Mouse (Mus musculus) frontal cortex, postnatal 25 days (tissue): ENCODE measurements around the gene Mast4.

Experiments used
- DNase-seq, 2 experiments: peaks; one replicate each; pipeline ENCODE4 v3.0.0; 2022; ENCODE audit warnings: low spot score in 2 of 2

Gene Mast4

DNA sequence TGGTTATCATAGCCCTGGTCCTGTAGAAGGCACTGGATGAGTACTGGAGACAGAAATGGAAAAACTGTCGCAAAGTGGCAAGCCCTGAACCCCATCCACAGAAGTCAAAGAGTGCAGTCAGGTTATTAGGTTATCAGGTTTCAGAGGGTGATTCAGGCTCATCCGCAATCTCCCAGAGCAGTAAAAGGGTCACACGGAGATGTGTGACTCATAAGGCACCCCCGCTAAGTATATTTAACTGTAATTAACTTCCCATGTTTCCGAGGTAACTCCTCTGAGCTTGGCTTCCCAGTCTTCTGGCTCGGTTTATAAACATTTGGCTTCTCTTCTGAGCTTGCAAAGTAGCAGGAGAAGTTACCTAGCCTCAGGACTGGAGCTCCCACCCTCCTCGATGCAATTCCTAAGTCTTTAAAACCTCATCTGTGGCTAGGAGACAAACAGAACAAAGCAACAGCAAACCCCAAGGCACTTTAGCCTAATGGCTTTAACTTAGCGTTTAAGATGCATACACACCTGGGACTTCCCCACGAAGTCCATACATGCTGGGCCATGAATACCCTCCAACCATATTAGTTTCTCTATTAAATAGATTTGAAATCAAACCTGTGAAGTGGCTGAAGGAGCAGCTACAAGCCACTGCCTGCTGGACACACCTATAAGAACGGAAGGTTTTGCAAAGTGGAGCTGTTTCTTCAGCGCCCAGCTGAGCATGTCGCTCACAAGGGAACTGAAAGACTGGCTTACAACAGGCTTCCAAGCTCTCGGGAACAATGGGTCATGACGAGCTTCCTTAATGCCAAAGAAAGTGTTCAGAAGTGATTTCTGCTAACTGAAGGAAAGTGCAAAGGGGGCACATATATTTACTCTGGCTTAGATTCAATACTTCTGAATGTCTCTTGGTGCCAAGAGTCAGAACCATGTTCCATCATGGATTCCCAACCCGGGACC lies 439.7 kb downstream of the Mast4 start:
- DNase-seq, result no peak

DNA sequence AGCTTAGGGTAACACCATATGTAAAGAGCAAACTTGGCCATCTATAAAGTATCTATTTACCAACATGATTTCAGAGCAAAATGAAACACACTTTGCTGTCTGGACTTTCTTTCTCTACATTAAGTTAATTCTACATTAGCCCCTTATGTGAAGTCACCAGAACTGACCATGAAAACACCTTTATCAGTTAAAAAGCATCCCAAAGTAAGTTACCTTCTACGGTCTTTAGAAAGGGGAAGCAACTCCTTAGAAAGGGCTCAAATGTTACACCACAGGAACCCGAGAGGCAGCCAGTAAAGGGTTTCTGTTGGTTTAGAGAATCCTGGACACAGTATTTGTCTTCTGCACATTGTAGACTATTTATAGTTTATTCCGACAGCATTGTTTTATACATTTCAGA lies 441.5 kb downstream of the Mast4 start:
- no peak for DNase-seq

DNA sequence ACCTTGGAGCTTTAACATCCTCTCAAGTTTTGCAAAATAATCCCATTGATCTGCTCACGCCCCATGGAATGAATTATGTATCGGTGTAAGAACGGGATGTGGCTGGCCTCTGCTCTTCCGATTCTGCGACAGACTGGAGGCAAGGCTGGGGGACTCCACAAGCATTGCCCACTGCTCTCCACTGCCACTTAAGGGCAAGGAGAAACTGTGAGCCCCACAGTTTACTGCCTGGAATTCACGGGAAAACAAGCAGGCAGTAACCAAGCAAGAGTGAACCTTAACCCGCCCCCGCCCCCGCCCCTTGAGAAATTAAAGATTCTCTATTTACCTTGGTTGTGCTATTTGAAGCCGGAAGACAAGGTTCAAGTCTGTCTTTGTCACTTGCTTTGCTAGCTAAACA lies 444.3 kb downstream of the Mast4 start:
- DNase-seq, result no peak

DNA sequence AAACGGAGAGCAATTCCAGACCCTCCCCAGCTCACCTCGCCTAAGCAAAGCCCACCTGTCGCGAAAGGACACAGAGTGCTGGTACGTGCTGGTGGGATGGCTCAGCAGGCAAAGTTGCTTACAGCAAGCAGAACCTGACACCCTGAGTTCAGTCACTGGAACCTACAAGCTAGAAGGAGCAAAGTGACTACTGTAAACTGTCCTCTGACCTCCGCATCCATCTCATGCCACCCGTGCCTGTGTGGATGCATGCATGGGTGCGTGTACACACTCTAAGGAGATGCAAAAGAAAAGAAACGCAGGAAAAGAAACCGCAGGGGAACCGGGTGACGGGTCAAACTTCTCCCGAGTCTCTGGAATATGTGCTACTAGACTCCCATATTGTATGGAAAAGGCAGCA lies 444.8 kb downstream of the Mast4 start:
- no peak for DNase-seq

DNA sequence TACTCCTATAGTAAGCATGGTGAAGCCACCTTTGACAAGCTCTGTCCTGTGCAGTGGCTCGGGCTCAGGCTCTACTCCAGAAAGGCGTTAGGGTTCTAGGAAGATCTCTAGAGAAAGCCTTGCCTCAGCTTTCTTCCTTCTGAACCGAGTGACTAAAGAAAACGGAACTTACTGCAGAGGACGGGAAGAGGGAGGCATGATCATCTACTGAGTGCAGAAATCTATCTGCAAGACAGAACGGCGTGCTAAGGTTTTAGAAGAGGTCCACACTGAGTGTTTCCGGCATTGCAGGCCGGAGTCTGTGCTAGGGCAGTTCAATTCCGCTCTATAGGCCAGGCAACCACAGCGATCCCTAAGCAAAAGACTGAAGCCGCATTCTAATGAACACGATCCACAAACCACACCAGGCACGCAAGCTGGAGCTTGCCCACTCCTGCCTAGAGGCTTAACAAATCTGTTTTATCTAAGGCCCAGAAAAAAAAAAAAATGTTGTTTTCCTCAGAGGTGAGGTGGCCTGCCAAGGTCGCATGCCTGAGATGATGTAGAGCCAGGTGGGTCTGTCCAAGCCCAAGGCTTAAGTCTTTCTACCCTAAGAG lies 445.3 kb downstream of the Mast4 start:
- no peak for DNase-seq

DNA sequence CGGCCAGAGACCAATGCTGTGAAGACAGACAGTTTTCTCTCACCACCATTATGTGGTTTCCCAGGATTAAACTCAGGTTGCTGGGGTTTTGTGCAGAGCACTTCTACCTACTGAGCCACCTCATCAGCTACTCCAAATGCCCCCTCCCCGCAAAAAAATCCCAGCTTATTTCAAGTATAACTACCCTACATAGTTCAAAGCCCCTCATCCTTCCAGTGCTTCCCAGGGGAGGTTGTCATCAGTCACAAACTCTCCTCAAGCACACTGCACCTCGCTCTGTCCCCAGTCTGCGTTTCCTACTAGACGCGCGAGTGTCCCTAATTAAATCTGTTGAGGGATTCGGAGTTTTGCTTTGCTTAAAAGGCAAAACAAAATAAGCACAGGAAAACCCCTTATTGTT lies 446.1 kb downstream of the Mast4 start:
- no peak for DNase-seq

DNA sequence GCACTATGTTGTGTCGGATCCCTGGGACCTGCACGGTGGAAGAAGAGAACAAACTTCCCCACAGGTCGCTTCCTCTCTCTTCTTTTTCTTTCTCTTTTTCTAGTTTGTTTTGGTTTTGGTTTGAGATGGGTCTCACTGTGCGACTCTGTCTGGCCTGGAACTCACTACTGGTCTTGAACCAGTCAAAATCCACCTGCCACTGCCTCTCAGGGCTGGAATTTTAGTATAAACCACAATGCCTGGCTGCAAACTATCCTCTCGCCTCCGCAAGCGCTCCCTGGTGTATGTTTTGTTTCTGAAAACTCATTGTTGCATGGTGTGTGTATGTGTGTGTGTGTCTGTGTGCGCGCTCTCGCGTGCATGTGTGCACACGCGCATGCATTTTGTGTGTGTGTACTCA lies 446.8 kb downstream of the Mast4 start:
- DNase-seq, result no peak

DNA sequence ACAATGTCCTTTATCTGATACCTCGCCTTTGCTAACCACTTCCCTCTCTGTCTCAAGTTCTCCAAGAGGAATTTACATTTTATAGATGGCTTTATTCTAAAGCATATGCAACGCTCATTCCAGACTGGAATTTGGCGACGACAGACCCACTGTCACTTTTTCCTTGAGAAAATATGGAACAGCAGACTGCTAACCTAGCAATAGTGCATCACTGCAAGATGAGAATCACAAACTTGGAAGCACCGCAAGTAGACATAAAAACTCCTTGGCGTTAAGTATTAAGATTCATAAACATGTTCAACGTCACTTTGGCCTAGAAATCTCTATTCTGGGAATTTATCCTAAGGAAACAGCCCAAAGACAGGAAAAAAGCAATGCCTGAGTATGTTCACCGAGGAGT lies 447.5 kb downstream of the Mast4 start:
- DNase-seq, result no peak

DNA sequence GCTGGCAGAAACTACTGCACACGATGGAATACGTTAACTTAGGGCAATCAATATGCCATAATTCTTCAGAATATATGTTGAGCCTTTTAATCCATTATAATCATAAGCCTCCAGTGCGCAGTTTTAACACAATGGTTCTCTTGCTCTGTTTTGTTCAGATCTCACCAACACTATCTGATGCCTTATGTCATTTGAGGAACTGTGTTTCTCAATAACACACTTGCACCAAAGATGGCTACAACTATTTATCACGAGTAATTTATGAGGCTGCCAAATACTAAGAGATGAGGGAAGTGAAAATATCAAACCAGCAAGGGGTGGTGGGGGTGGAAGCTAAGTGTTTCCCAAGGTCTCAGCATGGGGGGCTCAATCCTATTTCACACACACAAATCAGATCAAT lies 448.1 kb downstream of the Mast4 start:
- DNase-seq, result no peak

DNA sequence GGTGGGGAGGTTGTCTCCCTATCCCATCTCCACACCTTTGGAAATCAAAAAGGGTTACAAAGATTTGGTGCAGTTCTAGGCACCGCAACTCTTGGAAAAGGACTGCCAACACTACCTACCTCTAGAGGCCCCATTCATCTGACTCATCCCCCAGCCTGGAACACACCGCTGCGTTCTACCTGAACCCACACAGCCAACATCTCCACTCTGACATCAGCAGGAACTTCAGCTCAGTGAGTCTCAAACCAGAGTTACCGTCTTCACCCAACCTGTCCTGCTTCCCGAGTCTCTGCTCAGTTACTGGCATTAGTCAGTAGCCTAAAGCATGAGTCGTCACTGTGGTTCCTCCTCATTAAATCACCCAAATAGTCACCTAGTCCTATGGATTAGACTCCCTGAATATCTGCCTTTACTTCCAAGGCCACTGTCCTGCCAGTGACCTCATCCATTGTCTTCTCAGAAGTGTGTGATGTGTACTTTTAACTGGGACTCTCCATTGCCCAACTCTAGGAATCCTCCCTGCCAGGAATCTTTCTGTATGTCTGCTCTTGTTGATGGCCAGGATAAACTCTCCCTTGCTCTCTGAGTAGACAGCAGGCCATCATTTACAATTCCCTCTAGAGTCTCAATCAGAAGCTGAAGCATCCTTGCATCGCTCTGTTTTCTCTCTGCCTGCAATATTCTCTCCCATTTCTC lies 453.8 kb downstream of the Mast4 start:
- DNase-seq, result no peak

DNA sequence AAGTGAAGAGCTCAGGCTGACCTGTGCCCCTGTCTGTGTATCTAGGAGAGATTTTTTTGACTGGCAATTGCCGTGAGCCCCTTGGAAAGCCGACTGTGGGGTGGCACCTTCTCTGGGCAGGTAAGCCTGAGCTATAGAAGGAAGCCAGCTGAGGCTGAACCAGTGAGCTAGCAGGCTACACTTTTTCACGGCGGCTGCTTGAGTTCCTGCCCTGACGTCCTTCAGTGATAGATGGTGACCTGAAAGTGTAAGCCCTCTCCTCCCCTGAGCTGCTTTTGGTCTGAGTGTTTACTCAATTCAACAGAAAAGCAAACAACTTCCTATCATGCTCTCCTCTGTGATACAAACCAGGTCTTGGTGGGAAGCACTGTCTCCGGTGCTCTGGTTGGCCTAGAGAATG lies 455.7 kb downstream of the Mast4 start:
- no peak for DNase-seq

DNA sequence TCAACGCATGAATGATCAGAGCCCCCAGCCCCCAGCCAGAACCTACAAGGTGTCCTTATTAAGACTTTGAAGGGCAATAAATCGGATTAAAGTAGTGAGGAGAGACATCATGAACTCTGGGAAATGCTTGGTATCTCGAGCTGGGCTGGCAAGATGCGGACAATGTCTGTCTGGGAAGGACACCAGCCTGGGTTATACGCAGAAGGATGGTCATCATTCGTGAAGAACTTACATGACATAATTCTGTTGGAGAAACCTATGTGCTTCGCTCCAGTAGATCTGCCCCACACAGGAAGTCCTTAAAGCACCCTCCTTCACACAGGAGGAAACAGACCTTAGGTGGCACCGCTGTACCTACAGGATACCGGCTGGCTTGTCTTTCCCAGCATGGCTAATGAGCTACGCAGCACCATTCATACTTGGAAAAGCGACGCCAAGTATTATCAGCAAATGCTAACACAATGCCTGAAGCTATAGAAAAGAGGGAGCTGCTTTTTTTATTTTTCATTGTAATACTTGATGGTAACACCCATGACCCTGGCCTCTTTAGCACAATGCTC lies 456.5 kb downstream of the Mast4 start:
- DNase-seq, result no peak

DNA sequence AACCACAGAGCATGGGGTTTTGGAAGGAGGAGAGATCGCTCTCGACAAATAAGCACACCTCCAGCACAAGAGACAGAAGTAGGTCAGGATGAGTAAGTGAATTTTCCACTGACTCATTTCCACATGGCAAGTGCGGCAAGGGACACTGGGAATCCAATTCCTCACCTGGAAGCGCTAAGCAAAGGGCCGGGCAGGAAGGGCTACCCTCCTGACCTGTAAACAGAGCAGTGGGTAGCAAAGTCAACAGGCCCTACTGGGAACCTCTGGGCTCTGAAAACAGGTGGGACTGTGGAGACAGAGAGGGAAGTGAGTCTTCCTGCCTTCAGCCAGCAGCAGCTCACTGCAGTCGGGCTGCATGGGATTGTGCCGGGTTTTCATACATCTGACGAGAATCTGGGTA lies 457.1 kb downstream of the Mast4 start:
- no peak for DNase-seq

DNA sequence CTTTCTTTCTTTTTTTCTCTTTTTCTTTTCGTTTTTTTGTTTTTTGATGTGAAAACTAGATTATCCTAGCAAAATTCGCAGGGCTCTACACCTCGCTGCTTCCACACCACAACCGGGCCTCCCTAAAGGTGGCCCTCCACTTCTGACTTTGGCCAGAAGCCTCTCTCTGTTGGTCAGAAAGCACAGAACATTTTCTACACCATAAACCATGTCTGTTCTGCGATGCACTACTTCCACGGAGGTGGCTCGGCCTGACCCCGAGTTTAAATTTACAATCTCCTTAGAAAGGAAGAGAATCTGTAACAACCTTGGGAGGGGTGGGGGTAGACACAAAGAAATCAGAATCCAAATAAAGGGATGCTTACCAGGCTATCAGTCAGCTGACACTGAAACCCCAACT lies 458.8 kb downstream of the Mast4 start:
- DNase-seq, result no peak

DNA sequence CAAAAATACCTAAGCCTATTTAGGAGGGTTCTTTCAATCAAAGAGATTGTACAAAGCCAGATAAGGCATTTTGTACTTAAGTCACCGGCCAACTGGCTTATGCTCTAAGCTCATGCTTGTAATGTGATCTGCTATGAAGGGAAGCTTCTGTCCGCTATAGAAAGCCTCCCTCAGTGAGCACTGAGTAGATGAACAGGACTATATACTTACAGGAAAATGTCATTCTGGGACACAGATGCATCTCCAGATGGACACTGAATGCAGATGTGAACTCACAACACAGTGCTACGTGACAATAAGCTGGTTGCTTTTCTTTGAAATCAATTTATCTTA lies 459.2 kb downstream of the Mast4 start:
- DNase-seq, result no peak

DNA sequence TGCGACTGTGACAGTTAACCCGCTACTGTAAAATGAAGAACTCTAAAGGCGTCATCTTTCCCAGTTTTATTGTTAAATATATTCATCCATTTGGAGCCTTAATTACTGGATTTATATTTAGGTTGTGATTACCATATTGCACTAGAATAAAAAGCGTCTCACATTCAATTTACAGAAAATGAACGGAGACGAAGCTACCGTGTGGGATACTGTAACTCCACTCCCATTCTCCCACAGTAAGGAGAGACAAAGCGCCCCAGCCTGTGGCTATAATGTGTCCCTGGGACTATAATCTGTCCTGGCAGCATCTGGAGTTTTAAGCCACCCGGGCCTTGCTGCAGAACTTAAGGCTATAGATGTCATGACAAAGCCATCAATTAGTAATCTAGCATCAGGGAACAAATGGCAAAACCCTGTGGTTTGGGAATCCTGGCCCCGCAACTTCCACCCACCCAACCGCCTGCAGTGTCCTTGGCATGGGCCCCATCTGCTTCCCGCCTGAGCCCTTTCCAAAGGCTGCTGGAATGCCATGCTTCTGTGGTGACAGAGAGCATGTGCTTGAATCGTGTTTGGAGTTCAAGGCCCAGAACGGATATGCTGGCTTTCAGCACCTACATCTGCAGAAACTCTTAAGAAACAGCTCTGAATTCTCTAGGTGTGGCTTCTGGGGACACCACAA lies 459.7 kb downstream of the Mast4 start:
- no peak for DNase-seq

DNA sequence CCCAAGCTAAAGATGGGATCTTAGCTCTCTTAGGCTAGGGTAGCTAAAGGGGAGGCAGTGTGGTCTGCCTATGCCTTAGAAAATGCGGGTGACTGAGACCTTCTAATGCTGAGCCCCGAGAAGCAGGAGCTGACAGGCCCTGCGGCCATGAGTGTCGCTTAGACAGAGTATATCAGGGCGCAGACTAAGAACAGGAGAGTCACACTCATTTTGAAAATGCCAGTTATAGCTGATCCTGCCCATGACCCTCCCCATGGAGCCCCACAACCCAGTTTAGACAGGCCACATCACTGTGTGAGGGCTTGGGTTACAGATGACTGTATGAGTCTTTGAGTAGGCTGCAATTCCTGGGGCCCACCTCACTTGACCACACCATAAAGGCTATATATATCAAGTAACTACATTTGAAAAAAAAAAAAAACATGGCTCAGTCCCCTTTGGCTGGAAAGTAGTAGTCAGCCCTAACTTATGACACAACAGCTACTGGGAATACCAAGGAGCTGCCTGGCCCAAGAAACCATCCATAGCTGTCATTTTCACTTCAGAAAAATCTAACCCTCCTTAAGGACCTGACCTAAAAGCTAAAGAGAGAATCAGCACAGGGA lies 460.8 kb downstream of the Mast4 start:
- no peak for DNase-seq

DNA sequence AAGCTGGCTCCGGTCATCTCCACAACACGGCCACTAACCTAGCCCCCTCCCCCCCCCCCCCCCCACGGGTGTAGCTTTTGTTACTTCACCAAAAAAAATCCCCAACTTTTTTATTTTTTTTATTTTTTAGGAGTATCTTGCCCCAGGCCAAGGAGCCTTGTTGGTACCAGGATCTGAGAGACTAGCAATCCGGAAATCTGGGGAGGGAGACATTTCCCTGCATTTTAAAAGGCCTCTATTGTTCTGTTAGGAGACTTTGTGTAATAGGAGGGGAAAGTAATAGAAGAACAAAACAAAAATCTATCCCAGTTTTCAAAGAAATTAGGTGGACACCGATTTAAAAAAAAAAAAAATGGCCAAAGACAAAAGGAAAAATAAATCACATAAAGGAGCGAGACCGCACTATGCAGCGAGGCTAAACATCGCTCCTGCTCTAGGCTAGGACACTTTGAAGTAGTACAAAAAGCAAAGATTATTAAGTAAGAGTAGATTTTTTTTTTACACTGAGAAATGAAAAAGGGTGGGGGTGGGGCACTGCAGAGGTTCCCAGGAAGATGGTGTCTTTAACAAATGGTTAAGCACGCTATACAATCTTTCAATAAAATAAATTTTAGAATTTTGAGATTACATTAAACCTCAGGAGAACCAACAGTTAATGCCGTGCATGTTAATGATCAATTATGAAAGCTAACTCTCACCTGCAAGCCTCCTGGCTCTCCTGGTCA lies 462.8 kb downstream of the Mast4 start:
- DNase-seq, result no peak

DNA sequence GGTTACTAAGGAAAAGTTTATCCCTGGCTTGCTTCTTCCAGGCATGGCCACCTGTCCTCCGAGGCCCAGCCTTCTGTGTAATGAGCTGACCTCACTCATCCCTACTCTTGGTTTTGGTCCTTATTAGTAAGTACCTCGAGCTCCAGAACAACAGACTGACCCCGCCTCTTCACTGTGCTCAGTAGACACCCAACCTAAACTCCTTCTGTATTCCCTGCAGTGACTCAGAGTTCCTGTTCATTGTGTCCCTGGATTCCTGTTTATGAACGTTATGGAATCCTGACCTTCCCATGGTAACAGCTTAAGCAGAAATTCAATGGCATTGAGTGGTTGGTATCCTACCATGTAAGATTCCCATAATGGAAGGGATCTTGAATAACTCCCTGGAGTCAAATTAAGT lies 464.8 kb downstream of the Mast4 start:
- DNase-seq, result no peak

DNA sequence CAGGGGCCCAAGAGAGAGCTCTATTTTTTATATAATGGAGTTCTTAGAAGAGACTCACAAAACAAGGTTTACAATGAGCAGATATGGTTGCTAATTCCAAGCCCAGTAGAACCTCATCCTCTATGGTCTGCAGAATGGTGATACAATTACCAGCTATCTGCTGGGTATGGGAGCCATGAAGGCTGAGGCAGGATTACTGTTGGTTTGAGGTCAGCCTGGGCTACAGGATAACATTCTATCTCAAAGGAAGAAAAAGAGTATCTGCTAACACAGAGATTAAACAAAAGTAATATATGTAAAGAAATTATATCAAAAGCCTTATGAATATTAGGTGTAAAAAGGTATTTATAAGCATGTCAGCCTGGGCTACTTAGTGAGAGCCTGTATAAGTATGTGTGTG lies 467.5 kb downstream of the Mast4 start:
- DNase-seq, result no peak
